Mouse (Mus musculus) olfactory bulb, adult 2 months (tissue): ENCODE results near the gene Ak7. TPM values are rescaled to one million over a fixed set of nuclear protein-coding genes. Genes with fewer than 3 reads are reported as not detected.

Experiments used
- H3K27ac ChIP-seq: fragments of 200-500 bp; 2 replicates; pipeline ENCODE4 v1.5.1; 2012; ENCODE audit warnings: low read depth, low read length; ENCODE audit not compliant: insufficient read depth
- H3K4me1 ChIP-seq: fragments of 200-500 bp; 2 replicates; pipeline ENCODE4 v1.6.1; 2012; ENCODE audit warnings: low read length; ENCODE audit not compliant: control insufficient read depth, insufficient read depth
- H3K4me3 ChIP-seq: fragments of 200-500 bp; 2 replicates; pipeline ENCODE4 v1.5.1; 2012; ENCODE audit warnings: mild to moderate bottlenecking, low read depth, low read length, moderate library complexity; ENCODE audit not compliant: insufficient read depth
- CTCF ChIP-seq: fragments of 200-500 bp; IDR thresholded peaks from 2 replicates; pipeline ENCODE4 v1.5.1; 2012; ENCODE audit warnings: low read depth, mild to moderate bottlenecking, low read length, moderate library complexity; ENCODE audit not compliant: insufficient read depth
- POLR2A ChIP-seq: fragments of 200-500 bp; IDR thresholded peaks from 2 replicates; pipeline ENCODE4 v1.6.1; 2012; ENCODE audit warnings: mild to moderate bottlenecking, low read depth, low read length, moderate library complexity; ENCODE audit not compliant: insufficient read depth
- WGBS: fragments of 180-500 bp; shearing (Covaris S2); methylation state at CpG from one replicate; pipeline ENCODE4 v1.1.7; 2018; 5-methylcytosine and 5-hydroxymethylcytosine counted together
- polyA plus RNA-seq: library from polyadenylated mRNA; stranded (reverse); fragments of >200 nt; gene quantifications from 2 replicates; pipeline ENCODE4 v1.2.4, GENCODE M21; 2012; ENCODE audit warnings: low replicate concordance; ENCODE audit not compliant: missing spikeins, insufficient read depth, insufficient read length

Gene Ak7
- polyA plus RNA-seq, 1 experiment = not detected

DNA sequence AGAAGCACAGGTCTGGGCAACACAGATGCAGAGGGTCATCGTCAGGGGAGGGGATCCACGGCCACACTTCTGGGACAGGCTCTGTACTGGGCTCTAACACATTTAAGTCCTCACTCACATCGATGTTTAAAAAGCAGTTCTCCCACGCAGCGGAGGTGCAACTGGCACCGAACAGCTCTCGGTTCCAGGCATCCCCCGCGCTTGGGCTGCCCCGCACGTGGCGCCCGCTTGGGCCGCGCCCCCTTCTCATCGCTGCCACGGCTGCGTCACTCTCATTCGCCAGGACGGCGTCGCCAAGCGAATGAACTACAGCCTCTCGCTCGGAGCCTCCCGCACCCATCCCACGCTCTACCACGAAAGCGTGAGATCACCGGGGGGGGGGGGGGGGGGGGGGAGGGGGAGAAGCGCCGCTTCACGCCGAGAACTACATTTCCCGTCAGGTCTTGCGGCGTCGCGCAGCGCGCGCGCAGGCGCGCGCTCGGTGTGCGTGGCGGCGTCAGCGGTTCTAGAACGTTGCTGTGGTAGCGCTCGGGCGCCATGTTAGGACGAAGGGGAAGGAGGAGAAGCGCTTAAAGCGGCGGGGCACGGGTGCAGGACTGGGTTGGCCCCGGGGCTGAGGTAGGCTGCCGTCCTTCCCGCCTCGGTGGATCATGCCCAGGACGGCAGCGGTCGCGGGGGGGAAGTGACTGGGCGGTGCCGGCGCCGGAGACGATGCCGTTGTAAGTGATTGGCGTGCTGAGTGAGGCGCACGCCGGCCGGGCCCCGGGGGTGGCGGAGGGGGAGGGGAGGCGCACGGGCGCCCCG lies 78.6 kb downstream of the Ak7 start, which contains the start of gene Papola:
Gene Papola, plus strand, starts transcription at position 499 of the 804 bp plus-strand sequence.
- under 1% methylated on average over 82 of the region's 85 CpGs for WGBS
- TF ChIP-seq CTCF (no peak), POLR2A (peak; percentile 83)
- H3K4me1 ChIP-seq = peaks cover 7% of the 10 kb centered on the region; the same call in 1 of the 2 replicates

GRCm38 (mm10) chr12:105785000-105785774 lies 79.4 kb downstream of the Ak7 start:
- Histone ChIP-seq H3K4me3 (peak overlapping the region; percentile 75), H3K27ac (peak overlapping the region; percentile 79; the same call in 1 of the 2 replicates), H3K4me1 (peaks cover 7% of the 10 kb centered on the region; the same call in 1 of the 2 replicates)
- TF ChIP-seq POLR2A = no peak
- TF ChIP-seq CTCF = no peak
- WGBS = under 1% methylated on average over 53 of the region's 53 CpGs

More for the DNA sequence above, 78.6 kb downstream of the Ak7 start, which contains the start of gene Papola:
- H3K4me3 ChIP-seq = peak within 1 kb of the TSS; percentile 75
- H3K27ac ChIP-seq = peak within 1 kb of the TSS; percentile 79; the same call in 1 of the 2 replicates

- 0 out of 2 replicates have a peak overlapping the region, but pooled peaks have one; percentile 16 for H3K4me3 ChIP-seq
- 41% methylated on average over 1 of the region's 1 CpGs for WGBS
- TF ChIP-seq POLR2A = no peak
- no peak for TF ChIP-seq CTCF
- peaks cover 7% of the 10 kb centered on the region; the same call in 1 of the 2 replicates for H3K4me1 ChIP-seq
- no peak overlapping the region for H3K27ac ChIP-seq
These were observed 80.3 kb downstream of the Ak7 start for GRCm38 (mm10) chr12:105786113-105786512.

DNA sequence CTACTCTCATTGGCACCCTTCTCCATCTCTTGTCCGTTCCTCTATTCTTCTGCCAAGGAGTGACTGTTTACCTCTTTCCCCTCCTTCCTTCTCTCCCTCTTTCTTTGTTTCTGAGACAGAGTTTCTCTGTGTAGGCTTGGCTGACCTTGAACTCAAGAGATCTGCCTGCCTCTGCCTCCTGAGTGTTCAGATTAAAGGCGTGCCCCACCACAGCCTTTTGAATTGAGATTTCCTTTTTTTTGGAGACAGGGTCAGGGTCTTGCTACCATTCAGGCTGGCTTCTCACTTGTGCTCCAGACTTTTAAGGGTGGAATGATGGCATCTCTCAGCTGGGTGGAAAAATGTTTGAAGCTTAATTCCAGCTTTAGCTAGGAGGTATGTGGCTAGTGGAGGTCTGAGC lies 81.8 kb downstream of the Ak7 start:
- no peak for TF ChIP-seq CTCF
- no peak for TF ChIP-seq POLR2A
- WGBS = 89% methylated on average over 2 of the region's 2 CpGs
- Histone ChIP-seq H3K4me1 (peaks cover 7% of the 10 kb centered on the region; the same call in 1 of the 2 replicates), H3K4me3 (no peak overlapping the region), H3K27ac (no peak overlapping the region)

DNA sequence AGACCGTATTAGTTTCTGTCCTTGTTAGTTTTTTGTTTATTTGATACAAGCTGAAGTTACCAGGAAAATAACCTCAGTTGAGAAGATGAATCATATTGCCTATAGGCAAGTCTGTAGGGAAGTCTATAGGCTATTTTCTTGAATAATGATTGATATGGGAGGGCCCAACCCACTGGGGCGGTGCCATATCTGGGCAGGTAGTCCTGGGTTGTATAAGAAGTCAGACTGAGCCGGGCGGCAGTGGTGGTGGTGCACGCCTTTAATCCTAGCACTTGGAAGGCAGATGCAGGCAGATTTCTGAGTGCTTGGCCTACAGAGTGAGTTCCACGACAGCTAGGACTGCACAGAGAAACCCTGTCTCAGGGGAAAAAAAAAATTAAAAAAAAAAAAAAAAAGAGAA lies 84.1 kb downstream of the Ak7 start:
- TF ChIP-seq POLR2A = no peak
- no peak for TF ChIP-seq CTCF
- Histone ChIP-seq H3K4me3 (no peak overlapping the region), H3K27ac (no peak overlapping the region), H3K4me1 (peaks cover 7% of the 10 kb centered on the region; the same call in 1 of the 2 replicates)
- WGBS = 80% methylated on average over 6 of the region's 6 CpGs

GRCm38 (mm10) chr12:105794896-105795295 lies 89.1 kb downstream of the Ak7 start:
- no peak for TF ChIP-seq POLR2A
- no peak for TF ChIP-seq CTCF
- Histone ChIP-seq H3K4me3 (no peak overlapping the region), H3K27ac (no peak overlapping the region), H3K4me1 (peaks cover 4% of the 10 kb centered on the region; the same call in 1 of the 2 replicates)
- WGBS = 74% methylated on average over 2 of the region's 2 CpGs

GRCm38 (mm10) chr12:105798001-105798400 lies 92.2 kb downstream of the Ak7 start:
- TF ChIP-seq CTCF = no peak
- TF ChIP-seq POLR2A = no peak
- H3K4me1 ChIP-seq = peaks cover 4% of the 10 kb centered on the region; the same call in 1 of the 2 replicates
- no peak overlapping the region for H3K4me3 ChIP-seq
- no peak overlapping the region for H3K27ac ChIP-seq

DNA sequence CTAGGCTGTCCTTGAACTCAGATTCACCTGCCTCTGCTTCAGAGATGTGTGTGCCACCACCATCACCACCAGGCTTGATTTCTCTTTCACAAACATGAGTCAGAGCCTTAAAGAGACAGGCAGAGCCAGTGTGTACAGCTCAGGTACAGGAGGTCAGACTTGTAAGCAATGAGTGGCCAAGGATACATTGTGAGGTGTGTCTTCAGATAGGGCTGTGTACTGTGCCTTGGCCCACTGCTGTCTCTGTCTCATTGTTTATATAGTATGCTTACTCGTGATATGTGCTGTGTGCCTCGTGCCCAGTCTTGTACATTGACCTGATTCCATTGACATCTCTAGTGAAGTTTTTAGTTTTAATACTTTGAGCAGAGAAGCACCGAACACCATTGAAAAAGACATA lies 100.0 kb downstream of the Ak7 start:
- Histone ChIP-seq H3K4me1 (no peaks in the 10 kb centered on the region), H3K27ac (no peak overlapping the region), H3K4me3 (no peak overlapping the region)
- 89% methylated on average over 3 of the region's 3 CpGs for WGBS
- TF ChIP-seq POLR2A = no peak
- no peak for TF ChIP-seq CTCF
